ENCODE assay signal across 25 mouse cellular contexts in genomic region chr7:66734466-66734865, GRCm38 (mm10). TPM values are rescaled to one million over a fixed set of nuclear protein-coding genes. Genes with fewer than 3 reads are reported as not detected.
"Had no signal": no experiment of that assay in that cellular context is flagged by ENCODE, and none has a peak within 500 bp of the region (broad histone marks: within the 10 kb centered on the region; RNA-seq: fewer than 3 reads in every experiment).

No protein-coding gene starts in this region.

- H3K27me3 ChIP-seq: kidney, embryonic 15.5 days; limb, embryonic 13.5 days; liver, embryonic 12.5 days; liver, embryonic 15.5 days; lung, embryonic 15.5 days; midbrain, embryonic 13.5 days; stomach, embryonic 15.5 days had no signal

- H3K36me3 ChIP-seq: kidney, embryonic 15.5 days; limb, embryonic 10.5 days; limb, embryonic 13.5 days; liver, embryonic 12.5 days; liver, embryonic 15.5 days; lung, embryonic 15.5 days; midbrain, embryonic 10.5 days; midbrain, embryonic 13.5 days; neural tube, embryonic 13.5 days; stomach, embryonic 15.5 days had no signal

- H3K27ac ChIP-seq: kidney, embryonic 15.5 days; limb, embryonic 10.5 days; limb, embryonic 13.5 days; liver, embryonic 12.5 days; liver, embryonic 15.5 days; lung, embryonic 15.5 days; midbrain, embryonic 10.5 days; midbrain, embryonic 13.5 days; neural tube, embryonic 13.5 days; stomach, embryonic 15.5 days had no signal

- H3K4me3 ChIP-seq: kidney, embryonic 15.5 days; limb, embryonic 10.5 days; limb, embryonic 13.5 days; liver, embryonic 12.5 days; liver, embryonic 15.5 days; lung, embryonic 15.5 days; megakaryocyte, embryonic 14.5 days; midbrain, embryonic 10.5 days; midbrain, embryonic 13.5 days; myocyte; neural tube, embryonic 13.5 days; stomach, embryonic 15.5 days had no signal

- DNase-seq: kidney, postnatal 10 days; kidney, postnatal 36 days; layer of hippocampus, postnatal 36 days; liver; lung, postnatal 10 days; retina, postnatal 1 day; right cerebral cortex, postnatal 25 days; spleen, adult 18-20 months; thymus, adult 2 months; thymus, postnatal 14 days; thymus, postnatal 4 days had no signal

- H3K4me1 ChIP-seq: kidney, embryonic 15.5 days; limb, embryonic 10.5 days; limb, embryonic 13.5 days; liver, embryonic 12.5 days; liver, embryonic 15.5 days; lung, embryonic 15.5 days; megakaryocyte, embryonic 14.5 days; midbrain, embryonic 13.5 days; neural tube, embryonic 13.5 days; stomach, embryonic 15.5 days had no signal

RNA-seq across cellular contexts. Expression of gene Cers3, which starts 8.8 kb away (rescaled TPM):
- total RNA-seq: monocyte, adult 5-6 weeks; neutrophil, adult 5-6 weeks had no signal
